Comparison of ENCODE assay signal across 10 mouse cellular contexts in genomic region chr2:157800746-157801501, GRCm38 (mm10).
DNase-seq lines count a peak whose midpoint lies in the region; ATAC-seq lines count a peak whose summit lies in the region.
"Had no signal": no experiment of that assay in that cellular context is flagged by ENCODE, and none has a peak within 500 bp of the region (broad histone marks: within the 10 kb centered on the region; RNA-seq: fewer than 3 reads in every experiment).

No protein-coding gene starts in this region.

- peak overlapping the region; percentile 61 for H3K27ac ChIP-seq in kidney, embryonic 15.5 days
- peak overlapping the region; percentile 41; the same call in 1 of the 2 replicates for H3K27ac ChIP-seq in embryonic facial prominence, embryonic 15.5 days (replicated peaks)
- H3K27ac ChIP-seq in neural tube, embryonic 12.5 days: peak overlapping the region; percentile 76
- H3K27ac ChIP-seq: heart, adult 2 months had no signal

- H3K27me3 ChIP-seq in kidney, embryonic 15.5 days: no peaks in the 10 kb centered on the region
- no peaks in the 10 kb centered on the region for H3K27me3 ChIP-seq in embryonic facial prominence, embryonic 15.5 days
- H3K27me3 ChIP-seq in neural tube, embryonic 12.5 days (replicated peaks): peaks cover 15% of the 10 kb centered on the region; the same call in 1 of the 2 replicates

- no peaks in the 10 kb centered on the region for H3K9me3 ChIP-seq in kidney, embryonic 15.5 days (replicated peaks)
- no peaks in the 10 kb centered on the region for H3K9me3 ChIP-seq in embryonic facial prominence, embryonic 15.5 days (replicated peaks)
- no peaks in the 10 kb centered on the region for H3K9me3 ChIP-seq in neural tube, embryonic 12.5 days

- H3K4me2 ChIP-seq in kidney, embryonic 15.5 days: no peak overlapping the region
- no peak overlapping the region for H3K4me2 ChIP-seq in embryonic facial prominence, embryonic 15.5 days (replicated peaks)
- H3K4me2 ChIP-seq in neural tube, embryonic 12.5 days (replicated peaks): peak overlapping the region; percentile 44

- DNase-seq in kidney, postnatal 36 days: no peak
- peak; percentile 79 for DNase-seq in hindlimb bud, embryonic 11.5 days (ENCODE audit: extremely low spot score, low read depth, low spot score)
- DNase-seq in layer of hippocampus, postnatal 10 days (ENCODE audit: low spot score in 2 of 2): no peak
- DNase-seq: cerebellum, adult 9-11 months; heart, adult 2 months had no signal

- ATAC-seq in kidney, embryonic 15.5 days (replicated peaks; ENCODE audit: low FRiP score): peak; percentile 43; the same call in 1 of the 2 replicates
- ATAC-seq in embryonic facial prominence, embryonic 15.5 days (ENCODE audit: insufficient number of reproducible peaks, low FRiP score, low TSS enrichment, low read depth): peak; percentile 70; the same call in 1 of the 2 replicates
- peak; percentile 85 for ATAC-seq in neural tube, embryonic 12.5 days (ENCODE audit: low FRiP score, low read depth)
- ATAC-seq in erythroid progenitor cell, adult 5-6 weeks (replicated peaks; ENCODE audit: low FRiP score, poor library complexity, severe bottlenecking): no peak
- no peak for ATAC-seq in megakaryocyte progenitor cell, adult 5-6 weeks (replicated peaks; ENCODE audit: poor library complexity)

- H3K9ac ChIP-seq in kidney, embryonic 15.5 days: no peak overlapping the region
- no peak overlapping the region for H3K9ac ChIP-seq in embryonic facial prominence, embryonic 15.5 days
- peak overlapping the region; percentile 39; the same call in 1 of the 2 replicates for H3K9ac ChIP-seq in neural tube, embryonic 12.5 days

- H3K4me1 ChIP-seq in kidney, embryonic 15.5 days: peaks cover 39% of the 10 kb centered on the region
- peaks cover 33% of the 10 kb centered on the region for H3K4me1 ChIP-seq in embryonic facial prominence, embryonic 15.5 days
- H3K4me1 ChIP-seq in neural tube, embryonic 12.5 days: peaks cover 31% of the 10 kb centered on the region

- WGBS in kidney, embryonic 15.5 days: 18% methylated on average over 11 of the region's 11 CpGs
- 25% methylated on average over 11 of the region's 11 CpGs for WGBS in embryonic facial prominence, embryonic 15.5 days
- 7% methylated on average over 11 of the region's 11 CpGs for whole genome bisulfite sequencing in neural tube, embryonic 12.5 days

- H3K4me3 ChIP-seq in kidney, embryonic 15.5 days (replicated peaks): no peak overlapping the region
- H3K4me3 ChIP-seq in embryonic facial prominence, embryonic 15.5 days (replicated peaks): no peak overlapping the region
- no peak overlapping the region for H3K4me3 ChIP-seq in neural tube, embryonic 12.5 days
- H3K4me3 ChIP-seq: heart, adult 2 months had no signal

- H3K36me3 ChIP-seq in kidney, embryonic 15.5 days: peaks cover 9% of the 10 kb centered on the region; the same call in 1 of the 2 replicates
- 0 out of 2 replicates have a peak, but pooled peaks cover 8% of the 10 kb centered on the region for H3K36me3 ChIP-seq in embryonic facial prominence, embryonic 15.5 days
- peaks cover 4% of the 10 kb centered on the region; the same call in 1 of the 2 replicates for H3K36me3 ChIP-seq in neural tube, embryonic 12.5 days

Comparison
In these comparisons a context has a peak if more than half of its experiments do, and no peak if none do; other contexts are left out.
1. ATAC-seq: peak in kidney, embryonic 15.5 days (single experiment), embryonic facial prominence, embryonic 15.5 days (single experiment) and neural tube, embryonic 12.5 days (single experiment); none in erythroid progenitor cell, adult 5-6 weeks (single experiment) and megakaryocyte progenitor cell, adult 5-6 weeks (single experiment).
2. Peak in every context shown above with its lines, with median percentiles within 50 percentile points of each other: H3K27ac ChIP-seq.